Mouse (Mus musculus): ENCODE results near the gene Nmrk2. TPM values are rescaled to one million over a fixed set of nuclear protein-coding genes. Genes with fewer than 3 reads are reported as not detected.

The Nmrk2 gene
- polyA plus RNA-seq, 1 experiment: 0.18 TPM

DNA sequence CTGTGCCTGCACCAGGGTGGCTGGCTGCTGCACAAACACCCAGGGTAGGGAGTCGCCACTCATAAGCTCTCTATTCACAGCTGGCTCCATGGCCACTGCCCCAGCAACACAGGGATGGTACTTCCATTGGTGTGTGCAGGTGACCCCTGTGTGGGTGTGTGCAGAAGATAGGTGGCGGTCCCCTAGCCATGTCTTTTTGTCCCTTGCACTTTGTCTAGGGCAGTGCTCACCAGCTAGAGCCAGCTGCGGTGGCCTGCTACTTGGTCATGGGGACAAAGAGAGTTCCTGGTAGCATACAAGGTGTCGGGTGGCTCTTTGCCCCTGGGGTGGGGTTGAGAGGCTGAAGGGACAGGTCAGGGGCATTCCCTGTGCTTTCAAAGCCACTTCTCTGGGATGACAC lies 42.3 kb upstream of the Nmrk2 start:
- H3ac ChIP-seq (ENCODE audit: control insufficient read depth, insufficient read length, low read depth): no peak overlapping the region
- TF ChIP-seq MAX (IDR thresholded peaks at IDR 0.05): no peak
- no peak for TF ChIP-seq MYOG (IDR thresholded peaks at IDR 0.05; ENCODE audit: control insufficient read depth, extremely low read depth, insufficient read length)
- TF ChIP-seq FOSL1 (IDR thresholded peaks at IDR 0.05; ENCODE audit: insufficient read depth, low read length, poor library complexity, severe bottlenecking): no peak
- no peak for TF ChIP-seq CEBPB (IDR thresholded peaks at IDR 0.05; ENCODE audit: low read depth)
- no peak for TF ChIP-seq MYOD1 (IDR thresholded peaks at IDR 0.05; ENCODE audit: control insufficient read depth, insufficient read length, low read depth)
- no peak for TF ChIP-seq CTCF (IDR thresholded peaks at IDR 0.05; ENCODE audit: control insufficient read depth, insufficient read depth, insufficient read length)
- TF ChIP-seq USF1 (IDR thresholded peaks at IDR 0.05; ENCODE audit: low read depth): no peak
- no peaks in the 10 kb centered on the region for H3K79me2 ChIP-seq (ENCODE audit: control insufficient read depth, insufficient read depth)
- H3K27me3 ChIP-seq (ENCODE audit: control insufficient read depth, insufficient read depth, insufficient read length): peaks cover 31% of the 10 kb centered on the region
- no peaks in the 10 kb centered on the region for H3K36me3 ChIP-seq (ENCODE audit: control insufficient read depth, insufficient read depth)
- H3K4me3 ChIP-seq (ENCODE audit: insufficient read depth, poor library complexity, severe bottlenecking): no peak overlapping the region
- no peaks in the 10 kb centered on the region for H3K79me3 ChIP-seq (ENCODE audit: low read depth)

DNA sequence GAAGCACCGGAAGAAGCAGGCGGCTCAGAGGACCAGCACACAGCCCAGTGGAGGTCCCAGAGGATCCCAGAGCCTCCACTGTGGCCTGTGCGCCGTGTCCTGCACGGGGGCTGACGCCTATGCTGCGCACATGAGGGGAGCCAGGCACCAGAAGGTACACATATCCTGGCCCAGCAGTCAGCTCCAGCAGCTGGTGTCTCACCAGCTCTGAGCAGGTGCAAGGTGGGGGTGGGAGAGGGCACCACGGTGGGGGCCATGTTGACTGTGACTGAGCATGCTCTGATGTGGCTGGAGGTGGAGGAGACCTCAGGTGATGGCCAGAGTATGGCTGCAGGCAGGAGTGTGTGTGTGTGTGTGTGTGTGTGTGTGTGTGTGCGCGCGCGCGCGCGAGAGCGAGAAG lies 40.2 kb upstream of the Nmrk2 start:
- no peaks in the 10 kb centered on the region for H3K79me3 ChIP-seq (ENCODE audit: low read depth)
- H3ac ChIP-seq (ENCODE audit: control insufficient read depth, insufficient read length, low read depth): no peak overlapping the region
- no peaks in the 10 kb centered on the region for H3K79me2 ChIP-seq (ENCODE audit: control insufficient read depth, insufficient read depth)
- TF ChIP-seq MAX (IDR thresholded peaks at IDR 0.05): no peak
- TF ChIP-seq MYOG (IDR thresholded peaks at IDR 0.05; ENCODE audit: control insufficient read depth, extremely low read depth, insufficient read length): no peak
- TF ChIP-seq MYOD1 (IDR thresholded peaks at IDR 0.05; ENCODE audit: control insufficient read depth, insufficient read length, low read depth): no peak
- no peak for TF ChIP-seq FOSL1 (IDR thresholded peaks at IDR 0.05; ENCODE audit: insufficient read depth, low read length, poor library complexity, severe bottlenecking)
- no peak for TF ChIP-seq CTCF (IDR thresholded peaks at IDR 0.05; ENCODE audit: control insufficient read depth, insufficient read depth, insufficient read length)
- TF ChIP-seq CEBPB (IDR thresholded peaks at IDR 0.05; ENCODE audit: low read depth): no peak
- no peak for TF ChIP-seq USF1 (IDR thresholded peaks at IDR 0.05; ENCODE audit: low read depth)
- no peaks in the 10 kb centered on the region for H3K36me3 ChIP-seq (ENCODE audit: control insufficient read depth, insufficient read depth)
- peaks cover 31% of the 10 kb centered on the region for H3K27me3 ChIP-seq (ENCODE audit: control insufficient read depth, insufficient read depth, insufficient read length)
- no peak overlapping the region for H3K4me3 ChIP-seq (ENCODE audit: insufficient read depth, poor library complexity, severe bottlenecking)

GRCm38 (mm10) chr10:81240876-81241275 lies 39.0 kb upstream of the Nmrk2 start:
- peaks cover 28% of the 10 kb centered on the region for H3K27me3 ChIP-seq (ENCODE audit: control insufficient read depth, insufficient read depth, insufficient read length)

DNA sequence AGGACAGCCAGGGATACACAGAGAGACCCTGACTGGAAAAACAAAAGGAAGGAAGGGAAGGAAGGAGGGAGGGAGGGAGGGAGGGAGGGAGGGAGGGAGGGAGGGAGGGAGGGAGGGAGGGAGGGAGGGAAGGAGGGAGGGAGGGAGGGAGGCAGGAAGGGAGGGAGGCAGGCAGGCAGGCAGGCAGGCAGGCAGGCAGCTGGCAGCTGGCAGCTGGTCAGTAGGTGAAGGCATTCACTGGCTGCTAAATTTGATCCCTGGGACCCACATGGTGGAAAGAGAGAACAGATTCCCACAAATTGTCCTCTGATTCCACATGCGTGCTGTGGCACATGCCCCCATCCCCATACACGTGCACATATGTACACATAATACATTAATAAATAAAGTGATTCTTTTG lies 36.8 kb upstream of the Nmrk2 start:
- Histone ChIP-seq H3K79me2 (ENCODE audit: control insufficient read depth, insufficient read depth) (no peaks in the 10 kb centered on the region), H3K36me3 (ENCODE audit: control insufficient read depth, insufficient read depth) (no peaks in the 10 kb centered on the region), H3ac (ENCODE audit: control insufficient read depth, insufficient read length, low read depth) (no peak overlapping the region), H3K79me3 (ENCODE audit: low read depth) (no peaks in the 10 kb centered on the region), H3K27me3 (ENCODE audit: control insufficient read depth, insufficient read depth, insufficient read length) (peaks cover 20% of the 10 kb centered on the region), H3K4me3 (ENCODE audit: insufficient read depth, poor library complexity, severe bottlenecking) (no peak overlapping the region)
- no peak for TF ChIP-seq MYOG (IDR thresholded peaks at IDR 0.05; ENCODE audit: control insufficient read depth, extremely low read depth, insufficient read length)
- no peak for TF ChIP-seq FOSL1 (IDR thresholded peaks at IDR 0.05; ENCODE audit: insufficient read depth, low read length, poor library complexity, severe bottlenecking)
- no peak for TF ChIP-seq MYOD1 (IDR thresholded peaks at IDR 0.05; ENCODE audit: control insufficient read depth, insufficient read length, low read depth)
- no peak for TF ChIP-seq CEBPB (IDR thresholded peaks at IDR 0.05; ENCODE audit: low read depth)
- no peak for TF ChIP-seq MAX (IDR thresholded peaks at IDR 0.05)
- no peak for TF ChIP-seq CTCF (IDR thresholded peaks at IDR 0.05; ENCODE audit: control insufficient read depth, insufficient read depth, insufficient read length)
- TF ChIP-seq USF1 (IDR thresholded peaks at IDR 0.05; ENCODE audit: low read depth): no peak

More at GRCm38 (mm10) chr10:81240876-81241275, 39.0 kb upstream of the Nmrk2 start:
- no peak overlapping the region for H3K4me3 ChIP-seq (ENCODE audit: insufficient read depth, poor library complexity, severe bottlenecking)
- TF ChIP-seq CEBPB (IDR thresholded peaks at IDR 0.05; ENCODE audit: low read depth): no peak
- TF ChIP-seq MAX (IDR thresholded peaks at IDR 0.05): no peak
- TF ChIP-seq CTCF (IDR thresholded peaks at IDR 0.05; ENCODE audit: control insufficient read depth, insufficient read depth, insufficient read length): peak; percentile 54
- no peak for TF ChIP-seq FOSL1 (IDR thresholded peaks at IDR 0.05; ENCODE audit: insufficient read depth, low read length, poor library complexity, severe bottlenecking)
- TF ChIP-seq MYOG (IDR thresholded peaks at IDR 0.05; ENCODE audit: control insufficient read depth, extremely low read depth, insufficient read length): no peak
- no peak overlapping the region for H3ac ChIP-seq (ENCODE audit: control insufficient read depth, insufficient read length, low read depth)
- H3K36me3 ChIP-seq (ENCODE audit: control insufficient read depth, insufficient read depth): no peaks in the 10 kb centered on the region
- no peaks in the 10 kb centered on the region for H3K79me3 ChIP-seq (ENCODE audit: low read depth)
- no peaks in the 10 kb centered on the region for H3K79me2 ChIP-seq (ENCODE audit: control insufficient read depth, insufficient read depth)

- Histone ChIP-seq H3K27me3 (ENCODE audit: control insufficient read depth, insufficient read depth, insufficient read length) (peaks cover 2% of the 10 kb centered on the region), H3K79me2 (ENCODE audit: control insufficient read depth, insufficient read depth) (no peaks in the 10 kb centered on the region), H3ac (ENCODE audit: control insufficient read depth, insufficient read length, low read depth) (no peak overlapping the region), H3K4me3 (ENCODE audit: insufficient read depth, poor library complexity, severe bottlenecking) (no peak overlapping the region), H3K79me3 (ENCODE audit: low read depth) (no peaks in the 10 kb centered on the region), H3K36me3 (ENCODE audit: control insufficient read depth, insufficient read depth) (no peaks in the 10 kb centered on the region)
- TF ChIP-seq FOSL1 (IDR thresholded peaks at IDR 0.05; ENCODE audit: insufficient read depth, low read length, poor library complexity, severe bottlenecking) (no peak), MAX (IDR thresholded peaks at IDR 0.05) (no peak), CEBPB (IDR thresholded peaks at IDR 0.05; ENCODE audit: low read depth) (no peak), CTCF (IDR thresholded peaks at IDR 0.05; ENCODE audit: control insufficient read depth, insufficient read depth, insufficient read length) (no peak), MYOD1 (IDR thresholded peaks at IDR 0.05; ENCODE audit: control insufficient read depth, insufficient read length, low read depth) (no peak), USF1 (IDR thresholded peaks at IDR 0.05; ENCODE audit: low read depth) (no peak), MYOG (IDR thresholded peaks at IDR 0.05; ENCODE audit: control insufficient read depth, extremely low read depth, insufficient read length) (no peak)
These were observed 34.8 kb upstream of the Nmrk2 start for GRCm38 (mm10) chr10:81236471-81237268.

All from C2C12 (cell line).